Mouse (Mus musculus): ENCODE results near the gene 2410131K14Rik. TPM values are rescaled to one million over a fixed set of nuclear protein-coding genes. Genes with fewer than 3 reads are reported as not detected.

Gene 2410131K14Rik
- polyA plus RNA-seq, 1 experiment from 2014 or later: 7.4 TPM

GRCm38 (mm10) chr5:118223142-118223757 is 21.8 kb upstream of the 2410131K14Rik start:
- Histone ChIP-seq H3K36me3 (ENCODE audit: control insufficient read depth, insufficient read depth, low read length) (no peaks in the 10 kb centered on the region), H3K4me1 (ENCODE audit: control insufficient read depth, insufficient read depth, low read length) (no peaks in the 10 kb centered on the region), H3K9me3 (replicated peaks; ENCODE audit: control insufficient read depth, low read length) (no peaks in the 10 kb centered on the region), H3K27me3 (ENCODE audit: control insufficient read depth, insufficient read depth, low read length) (no peaks in the 10 kb centered on the region), H3K4me2 (ENCODE audit: low read depth, low read length) (no peak overlapping the region), H3K27ac (ENCODE audit: low read length) (no peak overlapping the region), H3K9ac (ENCODE audit: low read length) (no peak overlapping the region), H3K4me3 (replicated peaks; ENCODE audit: low read length) (no peak overlapping the region)
- WGBS: 28% methylated on average over 9 of the region's 9 CpGs
- ATAC-seq (ENCODE audit: insufficient read depth, low FRiP score): 0 out of 2 replicates have a peak, but pooled peaks have one; percentile 10

- Histone ChIP-seq H3K4me3 (replicated peaks; ENCODE audit: low read length) (no peak overlapping the region), H3K27me3 (ENCODE audit: control insufficient read depth, insufficient read depth, low read length) (no peaks in the 10 kb centered on the region), H3K9me3 (replicated peaks; ENCODE audit: control insufficient read depth, low read length) (no peaks in the 10 kb centered on the region), H3K27ac (ENCODE audit: low read length) (no peak overlapping the region), H3K9ac (ENCODE audit: low read length) (no peak overlapping the region), H3K36me3 (ENCODE audit: control insufficient read depth, insufficient read depth, low read length) (no peaks in the 10 kb centered on the region), H3K4me1 (ENCODE audit: control insufficient read depth, insufficient read depth, low read length) (no peaks in the 10 kb centered on the region), H3K4me2 (ENCODE audit: low read depth, low read length) (no peak overlapping the region)
- no peak for ATAC-seq (ENCODE audit: insufficient read depth, low FRiP score)
- 82% methylated on average over 13 of the region's 13 CpGs for WGBS
Observed at GRCm38 (mm10) chr5:118230071-118230611, 14.9 kb upstream of the 2410131K14Rik start.

- no peak for ATAC-seq (ENCODE audit: insufficient read depth, low FRiP score)
- no peaks in the 10 kb centered on the region for H3K36me3 ChIP-seq (ENCODE audit: control insufficient read depth, insufficient read depth, low read length)
- 79% methylated on average over 12 of the region's 12 CpGs for WGBS
- no peaks in the 10 kb centered on the region for H3K9me3 ChIP-seq (replicated peaks; ENCODE audit: control insufficient read depth, low read length)
- no peaks in the 10 kb centered on the region for H3K27me3 ChIP-seq (ENCODE audit: control insufficient read depth, insufficient read depth, low read length)
- no peak overlapping the region for H3K4me3 ChIP-seq (replicated peaks; ENCODE audit: low read length)
- H3K9ac ChIP-seq (ENCODE audit: low read length): no peak overlapping the region
- no peak overlapping the region for H3K27ac ChIP-seq (ENCODE audit: low read length)
- H3K4me1 ChIP-seq (ENCODE audit: control insufficient read depth, insufficient read depth, low read length): no peaks in the 10 kb centered on the region
- no peak overlapping the region for H3K4me2 ChIP-seq (ENCODE audit: low read depth, low read length)
Observed at GRCm38 (mm10) chr5:118236891-118237290, 8.1 kb upstream of the 2410131K14Rik start.

GRCm38 (mm10) chr5:118239671-118240070 is 5.4 kb upstream of the 2410131K14Rik start:
- Histone ChIP-seq H3K27ac (ENCODE audit: low read length) (no peak overlapping the region), H3K9me3 (replicated peaks; ENCODE audit: control insufficient read depth, low read length) (no peaks in the 10 kb centered on the region), H3K4me2 (ENCODE audit: low read depth, low read length) (no peak overlapping the region), H3K9ac (ENCODE audit: low read length) (no peak overlapping the region), H3K4me3 (replicated peaks; ENCODE audit: low read length) (no peak overlapping the region), H3K27me3 (ENCODE audit: control insufficient read depth, insufficient read depth, low read length) (no peaks in the 10 kb centered on the region), H3K4me1 (ENCODE audit: control insufficient read depth, insufficient read depth, low read length) (no peaks in the 10 kb centered on the region), H3K36me3 (ENCODE audit: control insufficient read depth, insufficient read depth, low read length) (no peaks in the 10 kb centered on the region)
- no peak for ATAC-seq (ENCODE audit: insufficient read depth, low FRiP score)
- 84% methylated on average over 12 of the region's 12 CpGs for WGBS

- no peaks in the 10 kb centered on the region for H3K9me3 ChIP-seq (replicated peaks; ENCODE audit: control insufficient read depth, low read length)
- peak overlapping the region; percentile 81 for H3K9ac ChIP-seq (ENCODE audit: low read length)
- ATAC-seq (ENCODE audit: insufficient read depth, low FRiP score): no peak
- peak overlapping the region; percentile 78 for H3K4me2 ChIP-seq (ENCODE audit: low read depth, low read length)
- H3K27ac ChIP-seq (ENCODE audit: low read length): peak overlapping the region; percentile 73
- H3K4me3 ChIP-seq (replicated peaks; ENCODE audit: low read length): peak overlapping the region; percentile 83
- 7% methylated on average over 15 of the region's 15 CpGs for WGBS
- H3K27me3 ChIP-seq (ENCODE audit: control insufficient read depth, insufficient read depth, low read length): no peaks in the 10 kb centered on the region
- H3K36me3 ChIP-seq (ENCODE audit: control insufficient read depth, insufficient read depth, low read length): no peaks in the 10 kb centered on the region
- H3K4me1 ChIP-seq (ENCODE audit: control insufficient read depth, insufficient read depth, low read length): no peaks in the 10 kb centered on the region
Observed at GRCm38 (mm10) chr5:118245606-118246308, 730 bp downstream of the 2410131K14Rik start.

GRCm38 (mm10) chr5:118247378-118247777 is 2.4 kb downstream of the 2410131K14Rik start:
- Histone ChIP-seq H3K4me3 (replicated peaks; ENCODE audit: low read length) (no peak overlapping the region), H3K4me1 (ENCODE audit: control insufficient read depth, insufficient read depth, low read length) (no peaks in the 10 kb centered on the region), H3K9me3 (replicated peaks; ENCODE audit: control insufficient read depth, low read length) (no peaks in the 10 kb centered on the region), H3K27me3 (ENCODE audit: control insufficient read depth, insufficient read depth, low read length) (no peaks in the 10 kb centered on the region), H3K36me3 (ENCODE audit: control insufficient read depth, insufficient read depth, low read length) (no peaks in the 10 kb centered on the region), H3K9ac (ENCODE audit: low read length) (no peak overlapping the region), H3K4me2 (ENCODE audit: low read depth, low read length) (no peak overlapping the region), H3K27ac (ENCODE audit: low read length) (no peak overlapping the region)
- ATAC-seq (ENCODE audit: insufficient read depth, low FRiP score): no peak
- WGBS: 85% methylated on average over 8 of the region's 8 CpGs

GRCm38 (mm10) chr5:118250987-118251386 is 6.0 kb downstream of the 2410131K14Rik start:
- Histone ChIP-seq H3K27me3 (ENCODE audit: control insufficient read depth, insufficient read depth, low read length) (no peaks in the 10 kb centered on the region), H3K4me3 (replicated peaks; ENCODE audit: low read length) (no peak overlapping the region), H3K27ac (ENCODE audit: low read length) (no peak overlapping the region), H3K9me3 (replicated peaks; ENCODE audit: control insufficient read depth, low read length) (no peaks in the 10 kb centered on the region), H3K9ac (ENCODE audit: low read length) (no peak overlapping the region), H3K36me3 (ENCODE audit: control insufficient read depth, insufficient read depth, low read length) (no peaks in the 10 kb centered on the region), H3K4me1 (ENCODE audit: control insufficient read depth, insufficient read depth, low read length) (no peaks in the 10 kb centered on the region), H3K4me2 (ENCODE audit: low read depth, low read length) (no peak overlapping the region)
- ATAC-seq (ENCODE audit: insufficient read depth, low FRiP score): no peak
- 81% methylated on average over 7 of the region's 7 CpGs for WGBS

GRCm38 (mm10) chr5:118253551-118253950 is 8.5 kb downstream of the 2410131K14Rik start:
- WGBS: 79% methylated on average over 3 of the region's 3 CpGs
- Histone ChIP-seq H3K9ac (ENCODE audit: low read length) (no peak overlapping the region), H3K9me3 (replicated peaks; ENCODE audit: control insufficient read depth, low read length) (no peaks in the 10 kb centered on the region), H3K27ac (ENCODE audit: low read length) (no peak overlapping the region), H3K4me1 (ENCODE audit: control insufficient read depth, insufficient read depth, low read length) (no peaks in the 10 kb centered on the region), H3K4me3 (replicated peaks; ENCODE audit: low read length) (no peak overlapping the region), H3K4me2 (ENCODE audit: low read depth, low read length) (no peak overlapping the region), H3K27me3 (ENCODE audit: control insufficient read depth, insufficient read depth, low read length) (no peaks in the 10 kb centered on the region), H3K36me3 (ENCODE audit: control insufficient read depth, insufficient read depth, low read length) (peaks cover 13% of the 10 kb centered on the region)
- no peak for ATAC-seq (ENCODE audit: insufficient read depth, low FRiP score)

- Histone ChIP-seq H3K9ac (ENCODE audit: low read length) (no peak overlapping the region), H3K4me1 (ENCODE audit: control insufficient read depth, insufficient read depth, low read length) (0 out of 2 replicates have a peak, but pooled peaks cover 3% of the 10 kb centered on the region), H3K27me3 (ENCODE audit: control insufficient read depth, insufficient read depth, low read length) (no peaks in the 10 kb centered on the region), H3K27ac (ENCODE audit: low read length) (no peak overlapping the region), H3K36me3 (ENCODE audit: control insufficient read depth, insufficient read depth, low read length) (peaks cover 25% of the 10 kb centered on the region), H3K4me3 (replicated peaks; ENCODE audit: low read length) (no peak overlapping the region), H3K9me3 (replicated peaks; ENCODE audit: control insufficient read depth, low read length) (no peaks in the 10 kb centered on the region), H3K4me2 (ENCODE audit: low read depth, low read length) (no peak overlapping the region)
- ATAC-seq (ENCODE audit: insufficient read depth, low FRiP score): no peak
- WGBS: 93% methylated on average over 4 of the region's 4 CpGs
Observed at GRCm38 (mm10) chr5:118256981-118257380, 12.0 kb downstream of the 2410131K14Rik start.

Measured in stomach, embryonic 16.5 days (tissue).